Mouse (Mus musculus) frontal cortex, postnatal 36 days (tissue): Measurements from ENCODE around the gene I0C0044D17Rik.

ENCODE experiments used
- DNase-seq, 2 experiments: peaks; one replicate each; pipeline ENCODE4 v3.0.0; 2022; ENCODE audit warnings: low spot score in 2 of 2

The I0C0044D17Rik gene

DNA sequence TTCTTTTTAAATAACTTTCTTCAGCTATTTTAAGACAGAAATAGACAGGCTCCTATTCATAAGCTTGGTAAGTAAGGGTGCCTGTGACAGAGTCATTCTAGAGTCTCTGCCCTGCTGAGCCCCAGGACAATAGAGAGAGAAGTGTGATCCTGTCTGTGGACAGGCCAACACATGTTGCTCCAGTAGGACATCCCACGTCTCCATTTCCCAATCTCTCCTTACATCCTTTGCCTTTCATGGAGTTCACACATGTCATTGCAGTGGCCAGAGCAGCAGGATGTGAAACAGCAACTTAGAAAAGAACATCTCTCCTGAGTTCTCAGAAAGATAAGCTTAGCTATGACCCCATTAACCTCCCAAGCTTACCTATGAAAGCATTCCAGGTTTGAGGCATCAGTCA lies 8.1 kb upstream of the I0C0044D17Rik start:
- no peak for DNase-seq

DNA sequence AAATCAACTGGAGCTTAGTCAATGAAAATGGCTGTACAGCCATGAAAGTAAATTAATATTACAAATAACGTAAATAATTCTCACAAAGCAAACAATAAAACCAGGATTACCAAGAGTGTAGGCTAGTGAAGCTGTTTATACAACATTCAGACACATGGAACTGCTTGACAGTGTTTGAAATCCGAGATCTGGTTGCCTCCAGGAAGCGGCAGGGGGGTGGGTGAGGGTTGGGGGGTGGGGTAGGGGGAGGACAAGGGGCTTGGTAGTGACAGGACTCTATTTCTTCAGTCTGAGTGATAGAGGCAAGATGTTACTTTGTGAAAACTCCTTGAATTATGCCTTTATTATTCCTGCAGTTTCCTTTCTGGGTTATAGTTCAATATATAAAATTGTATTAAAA lies 3.1 kb upstream of the I0C0044D17Rik start:
- no peak for DNase-seq

DNA sequence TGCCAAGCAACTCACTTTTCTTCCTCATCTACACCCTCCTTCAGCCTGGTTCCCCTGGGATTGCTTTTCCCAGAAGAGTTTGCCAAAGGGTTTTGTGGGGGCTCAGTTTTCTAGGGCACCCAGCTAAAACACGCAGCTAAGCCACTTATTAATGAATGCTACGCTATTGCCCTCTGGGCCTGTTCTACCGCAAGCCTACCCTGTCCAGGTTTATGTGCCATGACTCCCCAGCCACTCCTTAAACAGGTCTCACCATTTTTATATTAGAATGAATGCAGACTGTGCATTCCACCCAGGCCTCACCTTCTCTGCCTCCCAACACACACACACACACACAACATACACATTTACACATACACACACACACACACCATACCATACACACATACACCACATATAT lies 593 bp downstream of the I0C0044D17Rik start:
- no peak for DNase-seq

DNA sequence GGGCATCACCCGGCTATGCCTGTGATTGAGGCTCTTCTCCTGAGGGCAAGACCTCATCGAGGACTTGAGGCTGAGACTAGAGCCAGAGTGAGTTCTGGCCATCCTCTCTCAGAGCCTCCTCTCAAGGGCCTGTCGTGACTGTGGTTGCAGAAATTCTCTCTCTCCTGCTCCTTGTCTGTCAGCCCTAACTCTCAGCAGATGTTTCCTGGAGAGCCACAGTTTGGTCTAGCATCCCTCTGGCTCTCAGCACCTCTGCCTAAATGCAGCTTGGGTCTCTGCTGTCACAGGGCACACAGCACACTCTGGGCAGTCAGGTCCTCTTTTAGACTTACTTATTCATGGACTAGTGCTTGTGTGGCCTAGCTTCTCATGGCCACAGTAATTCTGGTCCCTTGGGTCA lies 1.2 kb downstream of the I0C0044D17Rik start:
- DNase-seq: no peak

- DNase-seq: no peak
Measured at GRCm38 (mm10) chr4:98819216-98819755, 4.4 kb downstream of the I0C0044D17Rik start.

- DNase-seq: peak in 1 of 2 experiments; percentile 3
Measured at GRCm38 (mm10) chr4:98817184-98817911, 6.3 kb downstream of the I0C0044D17Rik start, which contains the start of gene Kank4. Gene Kank4, minus strand, starts transcription at chr4:98817537.

GRCm38 (mm10) chr4:98816807-98817183 lies 6.8 kb downstream of the I0C0044D17Rik start:
- DNase-seq: no peak

DNA sequence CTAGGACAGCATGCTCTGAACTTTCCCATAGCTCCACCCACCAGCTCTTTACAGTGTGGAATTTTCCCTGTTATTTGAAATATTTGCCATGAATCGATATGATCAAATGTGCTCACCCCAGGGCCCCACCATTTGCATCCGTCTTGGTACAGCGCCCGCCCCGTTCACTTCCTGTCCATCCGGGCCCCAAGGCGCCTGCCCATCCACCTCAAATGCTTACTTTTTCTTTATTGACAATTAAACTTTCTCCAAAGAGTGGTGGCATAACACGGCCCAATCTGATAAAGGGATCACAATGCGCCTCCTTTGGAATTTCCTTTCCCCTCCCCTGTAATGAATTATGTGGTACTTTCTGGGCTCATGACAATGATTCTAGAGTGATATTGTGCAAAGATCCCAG lies 17.3 kb downstream of the I0C0044D17Rik start:
- no peak for DNase-seq

- no peak for DNase-seq
Measured at GRCm38 (mm10) chr4:98805291-98806048, 18.2 kb downstream of the I0C0044D17Rik start.

- no peak for DNase-seq
Measured at GRCm38 (mm10) chr4:98804476-98805134, 19.0 kb downstream of the I0C0044D17Rik start.

DNA sequence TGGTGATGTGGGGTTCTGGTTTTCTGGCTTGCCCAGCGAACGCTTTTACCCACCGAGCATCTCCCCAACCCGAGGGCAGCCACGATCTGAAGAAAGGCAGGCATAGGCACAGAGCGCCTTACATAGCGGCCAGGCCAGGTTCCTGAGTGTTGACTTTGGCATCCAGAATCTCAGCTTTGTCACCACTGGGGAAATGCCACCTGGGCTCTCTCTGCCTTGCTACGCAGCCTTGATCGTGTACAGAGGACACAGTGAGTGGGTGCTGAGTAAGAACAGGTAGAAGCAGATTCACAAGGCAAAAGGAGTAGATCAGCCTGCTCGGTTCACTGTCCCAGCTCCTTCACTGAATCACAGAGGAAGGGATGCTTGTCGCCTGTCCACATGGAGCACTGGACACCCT lies 21.9 kb downstream of the I0C0044D17Rik start:
- no peak for DNase-seq

DNA sequence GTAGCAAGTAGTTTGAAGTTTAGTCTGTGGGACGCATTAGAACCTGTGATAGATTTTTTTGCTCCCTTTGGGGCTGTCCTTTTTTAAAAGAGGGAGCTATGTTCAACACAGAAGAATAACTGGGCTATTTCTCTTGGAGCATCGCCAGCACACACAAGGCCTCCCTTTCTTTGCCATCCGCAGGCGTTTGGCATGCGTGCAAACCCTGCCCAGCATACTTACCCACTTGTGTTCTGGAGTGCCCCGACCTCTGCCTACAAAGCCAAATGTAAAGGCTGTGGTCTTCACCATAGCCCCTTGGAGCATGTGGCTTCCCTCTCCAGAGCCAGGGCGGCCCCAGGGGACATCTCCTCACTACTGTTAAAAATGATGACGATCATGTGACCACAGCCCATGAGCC lies 22.8 kb downstream of the I0C0044D17Rik start:
- no peak for DNase-seq

- peak in 1 of 2 experiments; percentile 11 for DNase-seq
Measured at GRCm38 (mm10) chr4:98796591-98797341, 26.9 kb downstream of the I0C0044D17Rik start.

DNA sequence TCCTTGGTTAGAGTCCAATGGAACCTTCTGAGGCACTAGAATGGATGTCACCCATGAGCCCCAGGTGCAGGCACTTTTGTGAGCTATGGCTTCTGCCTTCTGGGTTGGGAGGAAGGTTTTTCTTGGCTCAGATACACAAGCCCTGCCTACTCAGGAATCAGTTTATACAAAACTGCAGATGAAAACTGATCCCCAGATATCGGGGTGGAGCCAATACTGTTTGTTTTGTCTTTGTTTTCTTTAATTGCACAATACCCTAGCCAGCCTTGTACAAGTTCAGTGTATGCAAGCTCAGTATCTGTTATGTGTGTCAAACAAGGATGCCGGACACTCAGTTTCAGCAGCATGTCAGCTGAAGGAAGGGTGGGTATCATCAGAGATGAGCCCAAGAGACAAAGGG lies 28.4 kb downstream of the I0C0044D17Rik start:
- DNase-seq: no peak

GRCm38 (mm10) chr4:98793486-98793885 lies 30.2 kb downstream of the I0C0044D17Rik start:
- DNase-seq: no peak

- DNase-seq: no peak
Measured at GRCm38 (mm10) chr4:98790721-98791120, 32.9 kb downstream of the I0C0044D17Rik start.

DNA sequence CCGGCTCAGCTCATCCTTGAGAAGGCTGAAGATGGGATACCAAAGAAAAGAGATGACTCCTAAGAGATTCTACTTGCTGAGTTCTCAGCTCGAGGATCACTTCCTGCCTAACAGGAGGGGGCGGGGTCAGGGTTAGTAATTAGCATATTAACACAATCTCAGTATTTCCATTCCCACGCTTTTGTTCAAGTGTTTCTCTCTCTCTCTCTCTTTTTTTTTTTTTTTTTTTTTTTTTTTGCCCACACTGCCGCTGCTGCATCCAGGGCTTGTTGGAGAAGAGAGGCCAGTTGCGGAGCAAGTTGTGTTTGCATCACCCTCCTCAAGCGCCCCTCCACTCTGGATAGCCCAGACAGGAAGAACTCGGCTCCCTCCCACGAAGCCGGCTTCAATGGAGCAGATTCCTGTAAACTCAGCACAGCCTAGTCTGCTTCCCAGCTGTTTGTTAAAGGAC lies 33.8 kb downstream of the I0C0044D17Rik start:
- no peak for DNase-seq

DNA sequence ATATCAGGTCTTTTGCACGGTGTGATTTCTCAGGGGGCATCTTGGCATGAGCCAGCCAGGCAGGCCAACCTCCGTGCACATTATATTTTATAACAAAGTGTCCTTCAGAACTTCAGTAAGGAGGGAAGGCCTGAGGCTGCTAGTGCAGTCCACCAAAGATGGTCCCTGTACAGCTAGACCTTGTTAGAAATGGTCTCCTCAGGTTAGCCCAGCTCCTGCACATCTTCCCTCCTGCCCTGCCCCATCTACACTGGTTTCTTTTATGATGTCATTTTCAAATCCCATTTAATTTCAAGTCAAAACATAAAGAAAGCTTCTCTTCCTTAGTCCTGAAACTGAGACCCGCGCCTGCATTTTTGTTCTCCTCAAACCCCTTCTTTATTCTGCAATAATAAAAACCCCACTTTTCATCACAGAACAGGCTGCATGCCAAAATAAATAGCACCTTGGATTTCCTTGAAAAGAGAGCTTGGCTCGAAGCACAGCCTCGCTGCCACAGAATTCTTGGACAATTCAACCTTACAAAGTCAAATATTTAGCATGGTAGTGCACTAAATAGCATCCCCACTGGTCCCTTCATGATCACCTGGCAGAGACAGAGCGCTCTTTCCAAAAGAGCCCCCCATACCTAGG lies 34.4 kb downstream of the I0C0044D17Rik start:
- DNase-seq: no peak

DNA sequence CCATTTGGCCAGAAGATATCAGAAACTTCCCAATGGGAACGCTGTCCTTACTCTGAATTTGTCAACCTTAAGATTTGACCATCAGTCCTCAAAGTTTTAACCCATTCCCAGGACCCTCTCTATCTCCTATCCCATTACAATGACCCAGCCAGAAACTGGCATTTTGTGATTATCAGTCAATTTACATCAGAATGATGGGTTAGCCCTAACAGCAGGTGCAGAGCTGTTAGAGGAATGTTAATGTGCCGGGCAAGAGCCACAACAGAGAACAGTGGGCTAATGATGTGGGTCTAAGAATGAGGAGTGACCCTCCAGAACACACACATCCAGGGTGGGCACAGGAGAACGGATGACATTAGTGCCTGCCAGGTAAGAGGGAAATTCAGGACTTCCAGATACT lies 37.4 kb downstream of the I0C0044D17Rik start:
- no peak for DNase-seq

- DNase-seq: no peak
Measured at GRCm38 (mm10) chr4:98785851-98786250, 37.8 kb downstream of the I0C0044D17Rik start.

- DNase-seq: no peak
Measured at GRCm38 (mm10) chr4:98778219-98778618, 45.4 kb downstream of the I0C0044D17Rik start.
